Mouse (Mus musculus) heart, embryonic 14.5 days (tissue): ENCODE measurements around the gene Hist1h2bp. TPM values are rescaled to one million over a fixed set of nuclear protein-coding genes. Genes with fewer than 3 reads are reported as not detected.
A peak's percentile ranks its signal among the peaks of the same experiment; 100 is the strongest.
"Not testable (repeated sequence)": the region's sequence is repeated elsewhere in the genome, so short reads cannot be mapped to it uniquely, and the experiment has no call there.

Source experiments
- ATAC-seq: fragments of 200-750 bp; cut with Nextera tagmentation; 2 replicates; pipeline ENCODE4 v1.8.0; 2017; ENCODE audit warnings: low read depth, moderate TSS enrichment; ENCODE audit not compliant: insufficient number of reproducible peaks, insufficient read depth, low FRiP score
- H3K27ac ChIP-seq, 2 experiments: fragments of 200-500 bp in 1 of 2; fragments of 300-500 bp in 1 of 2; sonication (generic) in 1 of 2; replicated peaks in 1 of 2; 2 replicates each; pipeline ENCODE4 v1.5.1; 2012 to 2014; ENCODE audit warnings: low read depth in 2 of 2, low read length in 2 of 2, control low read depth in 1 of 2, mild to moderate bottlenecking in 1 of 2, mixed read lengths in 1 of 2; ENCODE audit not compliant: control insufficient read depth in 1 of 2, insufficient read depth in 1 of 2
- H3K27me3 ChIP-seq: fragments of 300-500 bp; sonication (generic); 2 replicates; pipeline ENCODE4 v1.6.1; 2014; ENCODE audit warnings: mild to moderate bottlenecking, low read length, control low read depth; ENCODE audit not compliant: control insufficient read depth, insufficient read depth
- H3K36me3 ChIP-seq: fragments of 300-500 bp; sonication (generic); 2 replicates; pipeline ENCODE4 v1.6.1; 2014; ENCODE audit warnings: mild to moderate bottlenecking, control low read depth, low read length, mixed read lengths; ENCODE audit not compliant: control insufficient read depth, insufficient read depth
- H3K4me1 ChIP-seq, 2 experiments: fragments of 200-500 bp in 1 of 2; fragments of 300-500 bp in 1 of 2; sonication (generic) in 1 of 2; 2 replicates each; pipeline ENCODE4 v1.6.1; 2012 to 2014; ENCODE audit warnings: low read length in 2 of 2, control low read depth in 1 of 2, mixed read lengths in 1 of 2; ENCODE audit not compliant: control insufficient read depth in 2 of 2, insufficient read depth in 2 of 2
- H3K4me2 ChIP-seq: fragments of 300-500 bp; sonication (generic); 2 replicates; pipeline ENCODE4 v1.6.1; 2014; ENCODE audit warnings: mild to moderate bottlenecking, low read length
- H3K4me3 ChIP-seq, 2 experiments: fragments of 200-500 bp in 1 of 2; fragments of 300-500 bp in 1 of 2; sonication (generic) in 1 of 2; 2 replicates each; pipeline ENCODE4 v1.5.1; 2012 to 2014; ENCODE audit warnings: low read length in 2 of 2, mild to moderate bottlenecking in 2 of 2, control low read depth in 1 of 2, low read depth in 1 of 2, moderate library complexity in 1 of 2; ENCODE audit not compliant: control insufficient read depth in 1 of 2, insufficient read depth in 1 of 2
- H3K9ac ChIP-seq: fragments of 300-500 bp; sonication (generic); 2 replicates; pipeline ENCODE4 v1.6.1; 2014; ENCODE audit warnings: mild to moderate bottlenecking, low read length
- H3K9me3 ChIP-seq: fragments of 300-500 bp; sonication (generic); 2 replicates; pipeline ENCODE4 v1.6.1; 2016; ENCODE audit warnings: low read length, control low read depth; ENCODE audit not compliant: control insufficient read depth
- WGBS: fragments of 180-500 bp; shearing (Covaris S2); extraction: QIAGEN DNeasy Blood & Tissue Kit; methylation state at CpG from one replicate; pipeline ENCODE4 v1.1.7; 2014; 5-methylcytosine and 5-hydroxymethylcytosine counted together
- polyA plus RNA-seq: library from polyadenylated mRNA; unstranded; fragments of >200 nt; fragmentation: Nextera tagmentation; extraction: Ambion mirVana; gene quantifications from 2 replicates; pipeline ENCODE4 v1.2.1, GENCODE M21; 2014

Gene Hist1h2bp
- polyA plus RNA-seq, 1 experiment from 2014 or later, result 0.58 TPM

GRCm38 (mm10) chr13:21753051-21753523 is 34.2 kb upstream of the Hist1h2bp start:
- Histone ChIP-seq H3K4me1 (peaks cover 2 to 28% of the 10 kb centered on the region in 2 experiments; a peak in 3 of 4 replicates), H3K36me3 (no peaks in the 10 kb centered on the region), H3K27ac (peak overlapping the region; percentile 79 to 88), H3K4me3 (peak overlapping the region; percentile 37 to 48), H3K4me2 (peak overlapping the region; percentile 61), H3K9ac (peak overlapping the region; percentile 75), H3K9me3 (no peaks in the 10 kb centered on the region), H3K27me3 (no peaks in the 10 kb centered on the region)
- ATAC-seq, result no peak; the same call in 1 of the 2 replicates
- WGBS, result 3% methylated on average over 10 of the region's 10 CpGs

GRCm38 (mm10) chr13:21753524-21754285 is 33.6 kb upstream of the Hist1h2bp start, which contains the start of the genes Hist1h2ak and Hist1h2bn:
Hist1h2ak (minus strand) TSS chr13:21753827.
Hist1h2bn (plus strand) TSS chr13:21754123.
- under 1% methylated on average over 38 of the region's 50 CpGs for WGBS
- H3K4me1 ChIP-seq, result peaks cover 2 to 28% of the 10 kb centered on the region in 2 experiments; a peak in 3 of 4 replicates
- peak within 1 kb of the TSS; percentile 75 for H3K9ac ChIP-seq
- peak; percentile 90 for ATAC-seq
- H3K9me3 ChIP-seq, H3K27me3 ChIP-seq, H3K36me3 ChIP-seq: not testable (repeated sequence)
- H3K27ac ChIP-seq, result peak within 1 kb of the TSS; percentile 88 to 94
- peak within 1 kb of the TSS; percentile 61 for H3K4me2 ChIP-seq
- peak within 1 kb of the TSS; percentile 37 to 59 for H3K4me3 ChIP-seq

GRCm38 (mm10) chr13:21754294-21755001 is 32.8 kb upstream of the Hist1h2bp start:
- H3K4me3 ChIP-seq, result peak overlapping the region; percentile 37 to 59
- H3K27me3 ChIP-seq, H3K36me3 ChIP-seq, H3K9me3 ChIP-seq: not testable (repeated sequence)
- H3K4me1 ChIP-seq, result peaks cover 1 to 26% of the 10 kb centered on the region in 2 experiments; a peak in 3 of 4 replicates
- peak overlapping the region; percentile 61 for H3K4me2 ChIP-seq
- 1% methylated on average over 12 of the region's 26 CpGs for WGBS
- H3K27ac ChIP-seq, result peak overlapping the region; percentile 88 to 94
- ATAC-seq, result peak; percentile 7; the same call in 1 of the 2 replicates
- H3K9ac ChIP-seq, result peak overlapping the region; percentile 69

- WGBS, result 84% methylated on average over 1 of the region's 1 CpGs
- H3K27me3 ChIP-seq, result no peaks in the 10 kb centered on the region
- H3K4me1 ChIP-seq, result peaks cover 0 to 23% of the 10 kb centered on the region in 2 experiments; a peak in 2 of 4 replicates
- H3K9ac ChIP-seq, result peak overlapping the region; percentile 62
- H3K9me3 ChIP-seq, result no peaks in the 10 kb centered on the region
- H3K4me3 ChIP-seq, result peak overlapping the region in 1 of 2 experiments; percentile 37; a peak in 2 of 4 replicates
- no peak for ATAC-seq
- H3K27ac ChIP-seq, result no peak overlapping the region
- H3K4me2 ChIP-seq, result peak overlapping the region; percentile 61
- no peaks in the 10 kb centered on the region for H3K36me3 ChIP-seq
Observed at GRCm38 (mm10) chr13:21755707-21756106, 31.6 kb upstream of the Hist1h2bp start.

- 7% methylated on average over 33 of the region's 33 CpGs for WGBS
- Histone ChIP-seq H3K9ac (peak overlapping the region; percentile 84), H3K27ac (peak overlapping the region; percentile 82 to 88), H3K27me3 (no peaks in the 10 kb centered on the region), H3K36me3 (no peaks in the 10 kb centered on the region), H3K4me3 (peak overlapping the region; percentile 60 to 84), H3K4me2 (peak overlapping the region; percentile 92), H3K4me1 (peaks cover 5 to 20% of the 10 kb centered on the region in 2 experiments; a peak in 3 of 4 replicates), H3K9me3 (no peaks in the 10 kb centered on the region)
- peak; percentile 80 for ATAC-seq
Observed at GRCm38 (mm10) chr13:21778814-21779766, 8.2 kb upstream of the Hist1h2bp start.

- H3K36me3 ChIP-seq, result no peaks in the 10 kb centered on the region
- WGBS, result 1% methylated on average over 44 of the region's 44 CpGs
Observed at GRCm38 (mm10) chr13:21779767-21780731, 7.2 kb upstream of the Hist1h2bp start, which contains the start of gene Hist1h1b. Hist1h1b (minus strand) TSS chr13:21780625.

More at GRCm38 (mm10) chr13:21779767-21780731, 7.2 kb upstream of the Hist1h2bp start, which contains the start of gene Hist1h1b:
- Histone ChIP-seq H3K27me3 (no peaks in the 10 kb centered on the region), H3K27ac (peak within 1 kb of the TSS; percentile 77 to 88), H3K4me2 (peak within 1 kb of the TSS; percentile 92), H3K4me1 (peaks cover 5 to 24% of the 10 kb centered on the region in 2 experiments; a peak in 3 of 4 replicates), H3K4me3 (peak within 1 kb of the TSS; percentile 60 to 84), H3K9me3 (no peaks in the 10 kb centered on the region), H3K9ac (peak within 1 kb of the TSS; percentile 84)
- ATAC-seq, result 0 out of 2 replicates have a peak, but pooled peaks have one; percentile 19
